Mouse (Mus musculus) kidney, adult 2 months (tissue): ENCODE results near the gene Parvg. TPM values are rescaled to one million over a fixed set of nuclear protein-coding genes. Genes with fewer than 3 reads are reported as not detected.
"Not testable (repeated sequence)": the region's sequence is repeated elsewhere in the genome, so short reads cannot be mapped to it uniquely, and the experiment has no call there.

Source experiments
- DNase-seq: peaks from one replicate; pipeline ENCODE4 v3.0.0; 2021
- H3K27ac ChIP-seq: fragments of 200-500 bp; 2 replicates; pipeline ENCODE4 v1.5.1; 2012; ENCODE audit warnings: low read depth, low read length, control low read depth, inconsistent platforms; ENCODE audit not compliant: insufficient read depth
- H3K27me3 ChIP-seq: fragments of 200-500 bp; replicated peaks from 2 replicates; pipeline ENCODE4 v1.6.1; 2012; ENCODE audit warnings: mild to moderate bottlenecking, moderate library complexity, low read length, inconsistent platforms; ENCODE audit not compliant: control insufficient read depth, insufficient read depth
- H3K36me3 ChIP-seq: fragments of 200-500 bp; 2 replicates; pipeline ENCODE4 v1.6.1; 2012; ENCODE audit warnings: mild to moderate bottlenecking, moderate library complexity, low read length, inconsistent platforms; ENCODE audit not compliant: control insufficient read depth, insufficient read depth
- H3K4me1 ChIP-seq: fragments of 200-500 bp; 2 replicates; pipeline ENCODE4 v1.6.1; 2011; ENCODE audit warnings: low read length; ENCODE audit not compliant: control insufficient read depth, insufficient read depth
- H3K4me3 ChIP-seq: fragments of 200-500 bp; 2 replicates; pipeline ENCODE4 v1.5.1; 2011; ENCODE audit warnings: mild to moderate bottlenecking, low read depth, low read length, control low read depth; ENCODE audit not compliant: insufficient read depth
- CTCF ChIP-seq: fragments of 200-500 bp; conservative IDR thresholded peaks from 2 replicates; pipeline ENCODE4 v1.5.1; 2011; ENCODE audit warnings: low read depth, mild to moderate bottlenecking, control low read depth, low read length, moderate library complexity, mixed read lengths; ENCODE audit not compliant: insufficient read depth, insufficient read length
- POLR2A ChIP-seq: fragments of 200-500 bp; IDR thresholded peaks from one replicate; pipeline ENCODE4 v1.6.1; 2011; ENCODE audit warnings: low read depth, low read length, control low read depth
- WGBS: fragments of 180-500 bp; shearing (Covaris S2); methylation state at CpG from one replicate; pipeline ENCODE4 v1.1.7; 2018; 5-methylcytosine and 5-hydroxymethylcytosine counted together
- polyA plus RNA-seq: library from polyadenylated mRNA; depleted of rRNA; stranded (reverse); fragments of >200 nt; gene quantifications from 2 replicates; pipeline ENCODE4 v1.2.3, GENCODE M21; 2012

Gene Parvg
- polyA plus RNA-seq, 1 experiment = 4.5 TPM

- Histone ChIP-seq H3K27me3 (no peaks in the 10 kb centered on the region), H3K4me3 (no peak overlapping the region), H3K4me1 (peaks cover 3% of the 10 kb centered on the region; the same call in 1 of the 2 replicates), H3K27ac (no peak overlapping the region), H3K36me3 (no peaks in the 10 kb centered on the region)
- DNase-seq = no peak
- WGBS = 79% methylated on average over 20 of the region's 20 CpGs
- TF ChIP-seq POLR2A = no peak
- no peak for TF ChIP-seq CTCF
These were observed 41.4 kb upstream of the Parvg start for GRCm38 (mm10) chr15:84282206-84283085.

GRCm38 (mm10) chr15:84284059-84284458, 39.8 kb upstream of the Parvg start:
- peak; percentile 62 for DNase-seq
- 64% methylated on average over 5 of the region's 5 CpGs for WGBS

GRCm38 (mm10) chr15:84285453-84285852, 38.4 kb upstream of the Parvg start:
- TF ChIP-seq CTCF = no peak
- no peak for TF ChIP-seq POLR2A
- no peak for DNase-seq
- H3K36me3 ChIP-seq = no peaks in the 10 kb centered on the region
- no peaks in the 10 kb centered on the region for H3K27me3 ChIP-seq
- H3K27ac ChIP-seq = no peak overlapping the region
- peaks cover 2% of the 10 kb centered on the region; the same call in 1 of the 2 replicates for H3K4me1 ChIP-seq
- H3K4me3 ChIP-seq = no peak overlapping the region
- 92% methylated on average over 7 of the region's 7 CpGs for WGBS

More at GRCm38 (mm10) chr15:84284059-84284458, 39.8 kb upstream of the Parvg start:
- Histone ChIP-seq H3K4me3 (no peak overlapping the region), H3K27me3 (no peaks in the 10 kb centered on the region), H3K36me3 (no peaks in the 10 kb centered on the region), H3K27ac (no peak overlapping the region), H3K4me1 (peaks cover 3% of the 10 kb centered on the region; the same call in 1 of the 2 replicates)
- TF ChIP-seq POLR2A (no peak), CTCF (peak; percentile 80)

GRCm38 (mm10) chr15:84288953-84289352, 34.9 kb upstream of the Parvg start:
- not testable (repeated sequence) for H3K4me3 ChIP-seq, DNase-seq, H3K27me3 ChIP-seq, H3K4me1 ChIP-seq, H3K27ac ChIP-seq, H3K36me3 ChIP-seq
- WGBS = 96% methylated on average over 1 of the region's 1 CpGs

GRCm38 (mm10) chr15:84291097-84291496, 32.7 kb upstream of the Parvg start:
- H3K4me3 ChIP-seq = no peak overlapping the region
- no peak for TF ChIP-seq POLR2A
- TF ChIP-seq CTCF = no peak
- H3K4me1 ChIP-seq = no peaks in the 10 kb centered on the region
- 93% methylated on average over 5 of the region's 5 CpGs for WGBS
- H3K27ac ChIP-seq = no peak overlapping the region
- DNase-seq = no peak
- H3K27me3 ChIP-seq = no peaks in the 10 kb centered on the region
- H3K36me3 ChIP-seq = no peaks in the 10 kb centered on the region

- no peak for TF ChIP-seq CTCF
- TF ChIP-seq POLR2A = no peak
- Histone ChIP-seq H3K27ac (no peak overlapping the region), H3K4me1 (no peaks in the 10 kb centered on the region), H3K27me3 (no peaks in the 10 kb centered on the region), H3K36me3 (no peaks in the 10 kb centered on the region), H3K4me3 (no peak overlapping the region)
- no peak for DNase-seq
- WGBS = 82% methylated on average over 12 of the region's 12 CpGs
These were observed 30.2 kb upstream of the Parvg start for GRCm38 (mm10) chr15:84293590-84293989.

GRCm38 (mm10) chr15:84294391-84294790, 29.4 kb upstream of the Parvg start:
- Histone ChIP-seq H3K27me3 (no peaks in the 10 kb centered on the region), H3K27ac (no peak overlapping the region), H3K4me1 (no peaks in the 10 kb centered on the region), H3K36me3 (no peaks in the 10 kb centered on the region), H3K4me3 (no peak overlapping the region)
- 94% methylated on average over 9 of the region's 9 CpGs for WGBS
- DNase-seq = no peak
- no peak for TF ChIP-seq CTCF
- TF ChIP-seq POLR2A = no peak

- Histone ChIP-seq H3K27ac (no peak overlapping the region), H3K36me3 (no peaks in the 10 kb centered on the region), H3K4me3 (no peak overlapping the region), H3K4me1 (no peaks in the 10 kb centered on the region), H3K27me3 (no peaks in the 10 kb centered on the region)
- DNase-seq = no peak
- 63% methylated on average over 10 of the region's 10 CpGs for WGBS
- TF ChIP-seq POLR2A = no peak
- TF ChIP-seq CTCF = no peak
These were observed 28.6 kb upstream of the Parvg start for GRCm38 (mm10) chr15:84295225-84295624.
